Mouse (Mus musculus): ENCODE results near the gene Slc39a12.

DNA sequence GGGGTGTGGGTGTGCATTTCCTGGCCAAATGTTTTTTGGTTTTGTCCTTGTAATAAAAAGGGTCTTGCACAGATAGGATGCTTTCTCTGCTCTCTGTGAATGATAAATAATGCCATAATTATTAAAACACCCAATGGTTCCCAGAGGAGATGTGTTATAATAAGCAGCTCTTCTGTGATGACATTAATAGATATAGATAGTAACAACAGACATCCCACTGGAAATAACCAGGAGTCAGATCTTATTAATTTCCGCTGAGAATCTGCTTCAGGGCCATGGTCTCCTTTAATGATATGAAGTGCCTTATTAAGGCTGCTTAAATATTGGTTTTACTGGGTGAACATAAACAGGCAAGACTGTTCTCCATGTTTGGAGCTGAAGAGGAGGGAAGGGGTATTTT lies 2.8 kb downstream of the Slc39a12 start:
- TF ChIP-seq CTCF (IDR thresholded peaks at IDR 0.05; ENCODE audit: low read depth) = no peak
- no peak for TF ChIP-seq EP300 (optimal IDR thresholded peaks at IDR 0.05)

Measured in stomach, postnatal 0 days (tissue).